16 mouse cellular contexts compared by ENCODE assay signal in genomic region chr15:96275810-96276493, GRCm38 (mm10). TPM values are rescaled to one million over a fixed set of nuclear protein-coding genes. Genes with fewer than 3 reads are reported as not detected.
DNase-seq lines count a peak whose midpoint lies in the region; ATAC-seq and TF ChIP-seq lines count a peak whose summit lies in the region.
"Had no signal": no experiment of that assay in that cellular context is flagged by ENCODE, and none has a peak within 500 bp of the region (broad histone marks: within the 10 kb centered on the region; RNA-seq: fewer than 3 reads in every experiment).

No protein-coding gene starts in this region.

- TF ChIP-seq POLR2A in heart, adult 2 months (IDR thresholded peaks at IDR 0.05; ENCODE audit: insufficient read depth, low read depth, low read length) = no peak

- no peaks in the 10 kb centered on the region for H3K9me3 ChIP-seq in heart, postnatal 0 days (replicated peaks; ENCODE audit: control insufficient read depth, low read length)
- H3K9me3 ChIP-seq in erythroblast, embryonic 14.5 days (ENCODE audit: control insufficient read depth, low read length) = peaks cover 4% of the 10 kb centered on the region
- H3K9me3 ChIP-seq in liver, postnatal 0 days (ENCODE audit: low read length) = no peaks in the 10 kb centered on the region
- H3K9me3 ChIP-seq: embryonic facial prominence, embryonic 13.5 days; intestine, embryonic 15.5 days had no signal

- H3K4me2 ChIP-seq in heart, postnatal 0 days (ENCODE audit: low read depth, low read length) = no peak overlapping the region
- H3K4me2 ChIP-seq in liver, postnatal 0 days (ENCODE audit: low read depth, low read length) = peak overlapping the region; percentile 29
- H3K4me2 ChIP-seq: embryonic facial prominence, embryonic 13.5 days; intestine, embryonic 15.5 days; lung, embryonic 14.5 days had no signal

- no peaks in the 10 kb centered on the region for H3K27me3 ChIP-seq in heart, postnatal 0 days (ENCODE audit: control insufficient read depth, insufficient read depth, low read length)
- no peaks in the 10 kb centered on the region for H3K27me3 ChIP-seq in heart, adult 2 months (ENCODE audit: control insufficient read depth, insufficient read depth, low read length)
- no peaks in the 10 kb centered on the region for H3K27me3 ChIP-seq in erythroblast, embryonic 14.5 days (ENCODE audit: control insufficient read depth)
- no peaks in the 10 kb centered on the region for H3K27me3 ChIP-seq in liver, postnatal 0 days (ENCODE audit: insufficient read depth, low read length)
- H3K27me3 ChIP-seq: embryonic facial prominence, embryonic 13.5 days; intestine, embryonic 15.5 days had no signal

- intact Hi-C loops in heart, adult 2 months (cut with DNase I) = loop anchor here (10.0 kb wide), 1 partner anchor 511 kb away; no protein-coding TSS in a partner anchor

- no peak overlapping the region for H3K4me3 ChIP-seq in heart, postnatal 0 days (ENCODE audit: low read depth, low read length)
- H3K4me3 ChIP-seq in heart, adult 2 months = no peak overlapping the region
- H3K4me3 ChIP-seq in erythroblast, embryonic 14.5 days (replicated peaks) = peak overlapping the region; percentile 49
- peak overlapping the region; percentile 2; the same call in 1 of the 2 replicates for H3K4me3 ChIP-seq in liver, postnatal 0 days (ENCODE audit: low read depth, low read length)
- H3K4me3 ChIP-seq: embryonic facial prominence, embryonic 13.5 days; hindbrain, embryonic 10.5 days; intestine, embryonic 15.5 days; myocyte had no signal

- TF ChIP-seq CTCF in heart, postnatal 0 days (IDR thresholded peaks at IDR 0.05; ENCODE audit: low read depth) = no peak
- no peak for TF ChIP-seq CTCF in heart, adult 2 months (IDR thresholded peaks at IDR 0.05)
- no peak for TF ChIP-seq CTCF in liver, postnatal 0 days (IDR thresholded peaks at IDR 0.05; ENCODE audit: low read depth)

- no peak for ATAC-seq in heart, postnatal 0 days (ENCODE audit: insufficient read depth, low read depth)
- peak; percentile 78 for ATAC-seq in liver, postnatal 0 days
- no peak for ATAC-seq in CD4-positive, CD25-positive, alpha-beta regulatory T cell, adult 4 months
- ATAC-seq: intestine, embryonic 15.5 days had no signal

- H3K79me2 ChIP-seq in heart, adult 2 months (replicated peaks; ENCODE audit: control insufficient read depth, insufficient read depth, low read length) = peaks cover 4% of the 10 kb centered on the region

- 0 out of 2 replicates have a peak overlapping the region, but pooled peaks have one; percentile 25 for H3K27ac ChIP-seq in heart, postnatal 0 days (ENCODE audit: low read depth)
- no peak overlapping the region for H3K27ac ChIP-seq in heart, adult 2 months
- H3K27ac ChIP-seq in liver, postnatal 0 days (ENCODE audit: low read depth) = peak overlapping the region; percentile 69
- H3K27ac ChIP-seq: embryonic facial prominence, embryonic 13.5 days; hindbrain, embryonic 10.5 days; intestine, embryonic 15.5 days had no signal

- H3K9ac ChIP-seq in heart, postnatal 0 days (replicated peaks; ENCODE audit: low read depth, low read length) = no peak overlapping the region
- no peak overlapping the region for H3K9ac ChIP-seq in heart, adult 2 months (ENCODE audit: low read depth, low read length)
- H3K9ac ChIP-seq in liver, postnatal 0 days (replicated peaks) = no peak overlapping the region
- H3K9ac ChIP-seq: embryonic facial prominence, embryonic 13.5 days; intestine, embryonic 15.5 days; lung, embryonic 14.5 days had no signal

- TF ChIP-seq EP300 in heart, postnatal 0 days (IDR thresholded peaks at IDR 0.05; ENCODE audit: low read depth) = no peak
- no peak for TF ChIP-seq EP300 in heart, adult 2 months (IDR thresholded peaks at IDR 0.05; ENCODE audit: insufficient read depth, low read depth, low read length)
- peak; percentile 76 for TF ChIP-seq EP300 in liver, postnatal 0 days (IDR thresholded peaks at IDR 0.05; ENCODE audit: low read depth)

- DNase-seq in heart, postnatal 0 days (ENCODE audit: low spot score) = no peak
- DNase-seq in heart, adult 2 months = no peak
- DNase-seq in adipocyte (ENCODE audit: low spot score) = peak; percentile 52
- DNase-seq in liver, postnatal 0 days = no peak
- DNase-seq in kidney, adult 18-20 months = no peak
- DNase-seq: adrenal gland, postnatal 25 days; cerebellum, adult 11-12 months; kidney, postnatal 14 days; lung, embryonic 14.5 days; right cerebral cortex, postnatal 14 days had no signal

- H3K4me1 ChIP-seq in heart, postnatal 0 days (ENCODE audit: control insufficient read depth, insufficient read depth) = peaks cover 45% of the 10 kb centered on the region
- H3K4me1 ChIP-seq in heart, adult 2 months (ENCODE audit: control insufficient read depth, insufficient read depth, low read length) = peaks cover 19% of the 10 kb centered on the region
- peaks cover 59% of the 10 kb centered on the region for H3K4me1 ChIP-seq in erythroblast, embryonic 14.5 days (ENCODE audit: control insufficient read depth)
- peaks cover 34% of the 10 kb centered on the region for H3K4me1 ChIP-seq in liver, postnatal 0 days (ENCODE audit: insufficient read depth)

- peaks cover 25% of the 10 kb centered on the region for H3K36me3 ChIP-seq in heart, postnatal 0 days (replicated peaks; ENCODE audit: control insufficient read depth, insufficient read depth, low read length)
- H3K36me3 ChIP-seq in heart, adult 2 months (ENCODE audit: control insufficient read depth, insufficient read depth, low read length) = peaks cover 30% of the 10 kb centered on the region
- H3K36me3 ChIP-seq in erythroblast, embryonic 14.5 days (ENCODE audit: control insufficient read depth) = peaks cover 75% of the 10 kb centered on the region
- peaks cover 16% of the 10 kb centered on the region for H3K36me3 ChIP-seq in liver, postnatal 0 days (replicated peaks; ENCODE audit: insufficient read depth, low read length)

- WGBS in heart, postnatal 0 days = 57% methylated on average over 9 of the region's 9 CpGs
- 58% methylated on average over 9 of the region's 9 CpGs for WGBS in heart, adult 2 months
- 42% methylated on average over 9 of the region's 9 CpGs for WGBS in liver, postnatal 0 days (ENCODE audit: insufficient replicate concordance)

RNA-seq across cellular contexts. Expression of gene Arid2, which starts 11.4 kb away (rescaled TPM):
- total RNA-seq in heart, postnatal 0 days (2014; rRNA removed; ENCODE audit: low replicate concordance) = 28.4 and 39.8 TPM in 2 replicates
- 8.2 and 8.7 TPM in 2 replicates for polyA plus RNA-seq in heart, postnatal 0 days (2015; fragmentation: Nextera tagmentation; extraction: Ambion mirVana)
- total RNA-seq in heart, adult 2 months (2021) = 10 to 100 TPM; 20.1 to 21.1 TPM
- 8.0 and 13.7 TPM in 2 replicates for polyA plus RNA-seq in heart, adult 2 months (2012; rRNA removed)
- polyA plus RNA-seq in erythroblast, embryonic 14.5 days (2012) = 0.56 and 0.61 TPM in 2 replicates
- polyA plus RNA-seq in liver, postnatal 0 days (2015; fragmentation: Nextera tagmentation; extraction: Ambion mirVana) = 5.5 and 5.9 TPM in 2 replicates
- polyA plus RNA-seq in CD4-positive, CD25-positive, alpha-beta regulatory T cell, adult 4 months (2017; shearing (Covaris generic)) = 10 to 100 TPM; 17.9 to 21.0 TPM

Comparison
In these comparisons a context has a peak if more than half of its experiments do, and no peak if none do; other contexts are left out.
1. H3K4me3 ChIP-seq: peak in erythroblast, embryonic 14.5 days (single experiment) and liver, postnatal 0 days (single experiment); none in heart, postnatal 0 days (single experiment) and heart, adult 2 months (single experiment).